Mouse (Mus musculus): ENCODE results near the gene Iscu.
"Not testable (repeated sequence)": the region's sequence is repeated elsewhere in the genome, so short reads cannot be mapped to it uniquely, and the experiment has no call there.

Iscu gene

DNA sequence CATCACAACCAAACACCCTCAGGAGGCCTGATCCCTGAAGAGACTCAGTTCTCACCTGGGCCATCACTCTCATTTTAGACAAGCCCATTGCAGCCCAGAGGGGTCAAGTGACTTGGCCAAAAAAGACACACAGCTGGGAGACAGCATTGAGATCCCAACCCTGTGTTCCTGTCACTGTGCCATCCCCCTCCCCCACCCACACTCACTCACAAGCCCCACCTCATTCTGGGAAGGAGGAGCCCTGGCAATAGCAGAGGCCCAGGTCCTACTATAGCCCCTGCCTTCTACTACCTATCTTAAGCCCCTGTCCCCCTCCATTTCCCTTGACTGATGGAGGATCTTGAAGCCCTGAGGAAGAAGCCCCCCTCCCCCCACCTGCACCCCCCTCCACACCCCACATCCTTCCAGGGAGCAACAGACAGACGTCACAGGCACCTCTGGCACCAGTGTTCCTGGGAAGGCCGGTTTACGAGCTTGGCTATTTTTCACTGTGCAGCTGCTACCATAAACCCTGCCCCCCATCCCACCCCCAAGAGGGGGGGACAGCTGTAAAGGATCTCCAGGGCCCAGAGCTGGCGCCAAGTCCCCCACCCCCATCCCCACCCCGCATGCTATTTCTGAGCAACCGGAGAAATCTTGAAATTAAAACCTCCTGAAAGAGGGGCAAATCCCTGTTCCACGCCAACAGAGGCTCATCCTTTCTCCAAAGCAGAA, 16.7 kb downstream of the Iscu start:
- peak; percentile 24 for DNase-seq (ENCODE audit: low spot score)

- peak; percentile 75 for DNase-seq (ENCODE audit: low spot score)
Observed at GRCm38 (mm10) chr5:113790453-113791196, 18.1 kb downstream of the Iscu start.

DNA sequence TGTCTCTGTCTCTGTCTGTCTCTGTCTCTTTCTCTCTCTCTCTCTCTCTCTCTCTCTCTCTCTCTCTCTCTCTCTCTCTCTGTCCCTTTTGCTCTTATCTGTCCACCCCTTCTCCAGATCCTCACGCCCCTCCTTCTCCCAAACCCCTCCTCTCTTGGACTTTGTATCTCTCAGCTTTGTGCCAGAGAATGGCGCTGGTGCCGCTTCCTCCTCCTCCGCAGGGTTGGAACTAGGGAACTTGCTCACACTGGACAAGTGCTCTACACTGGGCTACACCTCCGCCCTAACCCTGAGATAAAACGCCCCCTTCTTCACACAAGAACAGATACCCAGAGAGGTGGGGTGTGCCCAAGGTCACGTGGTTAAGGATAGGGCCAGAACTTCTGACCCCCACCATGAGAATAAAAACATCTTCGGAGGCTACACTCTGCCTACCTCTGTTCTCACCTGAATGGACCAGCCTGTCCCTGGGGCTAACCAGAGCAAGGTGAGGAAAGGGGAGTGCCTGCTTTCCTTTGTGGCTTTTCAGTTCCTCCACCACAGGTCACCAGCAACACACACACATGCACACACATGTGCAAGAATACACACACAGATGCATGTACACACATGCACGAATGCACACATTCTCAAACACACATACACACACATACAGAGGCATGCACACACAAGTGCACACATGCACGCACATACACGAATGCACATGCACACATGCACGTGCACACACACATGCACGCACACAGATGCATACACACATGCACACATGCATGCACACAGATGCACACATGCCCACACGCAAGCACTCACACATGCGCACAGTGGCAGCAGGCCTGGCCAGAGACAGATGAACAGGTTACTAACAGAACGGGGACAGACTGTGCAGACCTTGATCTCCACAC, 18.9 kb downstream of the Iscu start:
- peak; percentile 76 for DNase-seq (ENCODE audit: low spot score)

DNA sequence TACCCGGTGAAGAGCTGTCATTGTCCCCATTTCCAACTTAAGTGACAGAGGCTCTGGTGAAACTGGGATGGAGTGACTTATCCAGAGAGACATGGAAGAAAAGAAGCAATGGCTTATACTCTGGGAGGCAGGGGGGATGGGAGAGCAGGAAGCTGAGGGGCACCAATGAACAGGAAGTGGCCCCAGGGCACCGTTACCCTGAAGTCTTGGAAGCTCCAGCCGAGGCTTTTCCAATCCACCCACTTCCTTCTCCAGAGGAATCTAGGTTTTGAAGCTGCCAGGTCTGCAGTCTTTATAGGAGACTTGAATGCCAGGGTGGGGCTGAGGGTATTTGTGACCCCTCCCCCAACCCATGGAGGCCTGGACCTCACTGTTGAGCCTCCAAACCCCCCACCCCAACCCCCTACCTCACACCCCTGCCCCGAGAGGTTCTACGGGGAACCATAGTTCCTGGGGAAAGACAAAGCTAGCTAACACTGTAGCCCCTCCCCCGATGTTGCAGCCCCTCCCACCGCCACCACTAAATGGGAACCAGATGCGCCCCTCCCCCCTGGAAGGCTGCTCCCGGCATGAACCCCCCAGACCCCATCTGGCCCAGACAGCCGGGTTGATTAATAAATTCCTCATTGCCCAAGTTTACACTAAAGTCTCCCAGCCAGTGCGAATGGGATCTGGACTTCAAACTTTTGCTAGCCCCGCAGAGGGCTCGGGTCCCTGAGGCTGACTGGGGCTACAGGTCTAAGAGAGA, 24.0 kb downstream of the Iscu start:
- DNase-seq (ENCODE audit: low spot score), result peak; percentile 66

DNA sequence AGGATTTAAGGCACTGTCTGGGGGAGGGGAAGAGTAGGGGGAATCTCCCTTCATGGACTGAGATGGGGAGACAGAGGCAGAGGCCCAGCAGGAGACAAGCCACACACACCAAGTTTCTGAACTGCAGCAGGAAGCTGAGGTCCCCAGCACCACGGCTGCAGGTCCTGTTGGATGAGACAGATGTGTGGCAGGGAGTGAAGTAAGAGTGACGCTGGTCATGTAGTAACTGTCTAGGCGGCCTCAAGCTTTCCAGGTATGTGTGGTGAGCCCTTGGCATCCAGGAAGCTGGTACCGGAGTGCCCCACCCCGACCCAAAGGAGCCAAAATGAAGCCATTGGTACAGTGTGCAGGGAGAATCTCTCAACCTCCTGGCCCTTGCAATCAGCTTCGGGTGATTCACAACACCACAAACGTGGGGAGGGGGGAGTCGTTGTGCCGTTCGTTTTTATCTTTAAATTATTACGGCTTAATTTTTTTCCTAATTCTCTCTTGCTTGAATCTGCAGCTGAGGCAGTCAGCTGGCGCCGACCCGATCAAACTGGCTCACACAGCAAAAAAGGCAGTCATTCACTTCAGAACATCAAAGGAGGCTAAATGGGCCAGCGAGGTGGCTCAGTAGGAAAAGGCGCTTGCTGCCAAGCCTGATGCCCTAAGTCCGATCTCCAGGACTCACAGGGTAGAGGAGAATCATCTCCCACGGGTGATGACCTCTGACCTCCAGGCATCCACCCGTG, 24.8 kb downstream of the Iscu start:
- no peak for DNase-seq (ENCODE audit: low spot score)

DNA sequence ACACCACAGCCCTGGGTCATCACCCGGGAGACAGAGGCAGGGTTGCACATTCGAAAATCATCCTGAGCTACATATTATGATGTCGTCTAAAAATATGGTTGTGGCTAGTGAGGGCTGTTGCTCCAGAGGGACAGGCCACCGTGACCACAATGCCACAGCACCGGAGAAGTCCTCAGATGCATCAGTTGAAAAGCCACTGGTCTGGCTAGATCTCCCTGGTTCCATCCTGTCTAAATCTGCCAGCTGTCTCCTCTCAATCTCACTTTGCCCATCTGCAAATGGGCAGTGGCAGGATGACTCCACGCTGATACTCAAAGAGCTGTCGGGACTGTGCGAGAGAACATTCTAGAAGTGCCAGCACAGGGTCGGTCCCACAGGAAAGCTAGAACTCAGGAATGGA, 26.0 kb downstream of the Iscu start:
- no peak for DNase-seq (ENCODE audit: low spot score)

DNA sequence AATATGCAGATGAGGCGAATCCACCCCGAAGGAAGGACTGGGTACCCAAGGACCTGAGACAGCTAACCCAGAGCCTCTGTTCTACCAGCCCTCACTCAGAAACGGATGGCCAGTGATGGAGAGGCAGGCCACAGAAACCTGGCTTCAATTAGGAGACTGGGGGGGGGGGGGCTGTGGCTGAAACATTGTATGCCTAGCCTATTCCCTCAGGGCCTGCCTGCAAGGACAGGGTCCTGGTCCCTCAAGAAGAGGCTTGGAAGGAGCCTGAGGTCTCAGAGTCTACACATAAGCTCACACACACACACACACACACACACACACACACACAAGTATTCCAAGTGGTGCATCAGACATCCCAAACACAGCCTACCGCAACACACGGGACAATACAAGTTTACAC, 27.1 kb downstream of the Iscu start:
- no peak for DNase-seq (ENCODE audit: low spot score)

DNA sequence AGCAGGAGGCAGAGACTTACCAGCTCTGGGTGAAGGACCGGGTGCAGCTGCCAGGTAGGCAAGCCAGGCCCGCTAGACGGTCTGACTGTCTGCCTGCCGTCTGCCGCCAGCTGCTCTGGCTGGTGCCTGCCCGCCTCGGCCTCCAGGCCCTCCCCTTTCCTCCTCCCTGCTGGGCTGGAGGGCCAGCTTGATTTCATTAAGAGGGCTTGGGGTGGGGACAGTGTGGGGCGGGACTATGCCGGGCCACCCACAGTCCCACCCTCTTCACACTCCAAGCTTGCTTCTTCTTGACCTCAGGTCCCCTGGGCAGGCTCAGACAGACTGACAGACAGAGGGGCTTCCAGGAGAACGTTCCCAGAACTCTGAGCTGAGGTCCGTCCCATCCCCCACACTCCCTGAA, 27.7 kb downstream of the Iscu start, which contains the start of gene Tmem119:
Gene Tmem119, minus strand, starts transcription at position 237 of the 400 bp plus-strand sequence.
- DNase-seq (ENCODE audit: low spot score), result peak; percentile 70

DNA sequence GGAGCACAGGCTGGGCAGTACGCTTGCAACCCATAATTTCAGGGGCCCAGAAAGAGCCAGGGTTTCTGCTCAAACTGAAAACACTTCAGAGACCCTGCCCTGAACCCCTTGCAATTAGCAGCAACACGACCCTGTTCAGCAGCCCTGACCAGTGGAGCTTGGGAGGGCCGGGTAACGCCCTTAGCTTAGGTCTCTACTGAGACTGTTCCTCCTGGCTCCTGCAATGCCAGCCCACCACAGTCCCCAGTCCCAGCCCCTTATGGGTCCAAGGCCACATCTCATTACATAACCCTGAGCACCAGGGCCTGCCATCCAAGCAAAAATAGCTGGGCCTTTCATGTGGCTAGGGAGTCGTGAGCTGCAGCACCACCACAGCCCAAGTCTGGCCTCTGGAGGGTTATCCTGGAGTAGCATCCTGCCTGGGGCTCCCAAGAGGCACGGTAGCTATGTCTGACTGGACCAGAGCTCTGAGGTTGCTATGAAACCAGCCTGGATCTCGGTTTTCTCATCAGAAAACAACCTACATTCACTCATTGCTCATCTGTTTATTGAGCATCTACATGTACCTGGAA, 31.9 kb downstream of the Iscu start:
- no peak for DNase-seq (ENCODE audit: low spot score)

DNA sequence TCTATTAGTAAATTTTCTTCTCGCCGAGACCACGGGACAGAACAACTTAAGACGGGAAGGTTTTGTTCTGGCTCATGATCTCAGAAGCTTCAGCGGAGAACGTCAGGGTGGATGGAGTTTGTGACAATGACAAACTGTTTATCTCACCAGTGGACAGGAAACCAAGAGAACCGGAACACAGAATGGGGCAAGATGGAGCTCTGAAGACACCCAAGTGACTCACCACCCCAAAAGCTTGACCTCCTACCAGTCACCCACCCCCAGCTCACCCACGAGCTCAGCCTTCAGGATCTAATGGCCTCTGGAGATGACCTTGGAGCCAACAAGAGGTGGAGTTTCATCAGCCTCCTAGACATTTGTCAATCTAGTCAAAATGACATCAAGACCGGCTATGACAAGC, 32.8 kb downstream of the Iscu start:
- DNase-seq (ENCODE audit: low spot score), result no peak

GRCm38 (mm10) chr5:113806414-113806813, 33.9 kb downstream of the Iscu start:
- DNase-seq (ENCODE audit: low spot score), result no peak

- no peak for DNase-seq (ENCODE audit: low spot score)
Observed at GRCm38 (mm10) chr5:113807712-113808111, 35.2 kb downstream of the Iscu start.

DNA sequence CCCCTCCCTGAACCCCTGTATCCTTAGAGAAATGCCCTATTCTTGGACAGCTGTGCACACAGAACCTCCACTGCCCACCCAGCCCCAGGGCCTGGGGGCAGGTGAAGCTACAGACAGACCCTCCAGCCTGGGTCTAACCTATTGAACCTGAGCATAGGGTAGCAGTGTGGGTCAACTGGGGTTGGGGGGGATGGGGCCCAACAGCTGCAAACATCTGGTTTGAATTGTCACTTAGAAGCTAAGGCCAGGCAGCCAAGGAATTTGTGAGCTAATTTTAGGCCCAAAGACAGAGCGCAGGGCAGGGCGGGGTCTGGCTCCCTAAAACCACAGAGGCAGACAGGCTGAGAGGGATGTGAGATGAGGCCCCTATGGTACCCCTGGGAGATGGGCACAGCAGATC, 35.6 kb downstream of the Iscu start:
- no peak for DNase-seq (ENCODE audit: low spot score)

- DNase-seq (ENCODE audit: low spot score), result no peak
Observed at GRCm38 (mm10) chr5:113810111-113810510, 37.6 kb downstream of the Iscu start.

- DNase-seq (ENCODE audit: low spot score), result not testable (repeated sequence)
Observed at GRCm38 (mm10) chr5:113811824-113812420, 39.4 kb downstream of the Iscu start.

DNA sequence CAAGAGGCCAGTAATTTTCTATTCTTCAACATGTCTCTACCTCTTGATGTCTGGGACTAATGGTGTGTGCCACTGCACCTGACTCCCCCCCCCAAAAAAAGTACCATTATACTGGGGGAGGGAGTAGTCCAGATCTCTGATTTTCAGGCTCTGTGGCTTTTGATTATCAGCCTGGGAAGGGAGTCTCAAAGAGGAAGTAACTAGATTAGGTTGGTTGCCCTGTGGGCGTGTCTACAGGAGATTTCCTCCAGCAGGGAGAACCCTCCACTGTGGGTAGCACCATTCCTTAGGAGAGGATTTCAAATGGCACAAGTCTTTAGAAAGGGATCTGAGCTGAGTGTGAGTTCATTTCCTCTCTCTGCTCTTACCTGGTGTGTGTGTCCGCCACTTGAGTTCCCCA, 40.1 kb downstream of the Iscu start:
- no peak for DNase-seq (ENCODE audit: low spot score)

DNA sequence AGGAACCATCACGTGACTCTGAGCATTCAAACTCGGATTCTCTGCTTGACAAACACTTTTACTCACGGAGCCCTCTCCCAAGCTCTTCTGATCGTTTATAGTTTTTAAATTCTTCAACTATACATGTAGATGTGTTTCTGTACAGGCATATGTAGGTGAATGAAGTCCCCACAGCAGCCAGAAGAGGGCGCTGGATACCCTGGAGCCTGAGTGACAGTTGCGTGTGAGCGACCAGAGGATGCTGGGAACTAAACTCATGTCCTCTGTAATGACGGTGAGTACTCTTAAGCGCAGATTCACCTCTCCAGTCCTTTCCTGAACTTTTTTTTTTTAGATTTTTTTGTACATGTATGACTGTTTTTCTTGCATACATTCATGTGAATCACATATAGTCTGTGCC, 41.1 kb downstream of the Iscu start:
- no peak for DNase-seq (ENCODE audit: low spot score)

GRCm38 (mm10) chr5:113814111-113815040, 41.8 kb downstream of the Iscu start:
- no peak for DNase-seq (ENCODE audit: low spot score)

GRCm38 (mm10) chr5:113815041-113815389, 42.5 kb downstream of the Iscu start:
- no peak for DNase-seq (ENCODE audit: low spot score)
